8 mouse cellular contexts compared by ENCODE assay signal in genomic region chr17:35980363-35980754, GRCm38 (mm10). TPM values are rescaled to one million over a fixed set of nuclear protein-coding genes. Genes with fewer than 3 reads are reported as not detected.
DNase-seq lines count a peak whose midpoint lies in the region; ATAC-seq and TF ChIP-seq lines count a peak whose summit lies in the region.

No protein-coding gene starts in this region.

- TF ChIP-seq CTCF in G1E (IDR thresholded peaks at IDR 0.05; ENCODE audit: low read depth, low read length), result no peak
- TF ChIP-seq CTCF in brain, embryonic 14.5 days (IDR thresholded peaks at IDR 0.05; ENCODE audit: borderline replicate concordance, extremely low read depth, insufficient read depth, insufficient read length), result no peak

- H3K27ac ChIP-seq in forebrain, embryonic 12.5 days, result peak overlapping the region; percentile 95

- WGBS in forebrain, embryonic 12.5 days, result 0% methylated on average over 23 of the region's 29 CpGs

- ATAC-seq in G1E (ENCODE audit: extremely low read depth, insufficient number of reproducible peaks, low FRiP score, poor library complexity, severe bottlenecking), result no peak
- ATAC-seq in forebrain, embryonic 12.5 days (ENCODE audit: low FRiP score), result peak; percentile 28
- no peak for ATAC-seq in activated CD4-positive, CD25-positive, alpha-beta regulatory T cell, adult 4 months

- H3K9me3 ChIP-seq in G1E (replicated peaks), result no peaks in the 10 kb centered on the region
- no peaks in the 10 kb centered on the region for H3K9me3 ChIP-seq in forebrain, embryonic 12.5 days

- peak overlapping the region; percentile 84 for H3K9ac ChIP-seq in forebrain, embryonic 12.5 days

- DNase-seq in G1E (ENCODE audit: low spot score), result no peak
- DNase-seq in brain, embryonic 14.5 days (ENCODE audit: low read depth), result peak; percentile 63
- DNase-seq in heart, postnatal 10 days, result peak; percentile 67 to 69
- peak; percentile 41 to 75 for DNase-seq in kidney, postnatal 36 days
- DNase-seq in lung, adult 18-20 months, result peak; percentile 53 to 58
- peak; percentile 49 for DNase-seq in ovary, adult 18-20 months (ENCODE audit: low spot score)

- intact Hi-C loops in heart, postnatal 10 days (cut with DNase I), result no loop called here

- H3K36me3 ChIP-seq in G1E (replicated peaks), result peaks cover 75% of the 10 kb centered on the region
- H3K36me3 ChIP-seq in forebrain, embryonic 12.5 days (replicated peaks), result peaks cover 25% of the 10 kb centered on the region

- H3K27me3 ChIP-seq in G1E (ENCODE audit: insufficient read depth, low read length), result no peaks in the 10 kb centered on the region
- no peaks in the 10 kb centered on the region for H3K27me3 ChIP-seq in forebrain, embryonic 12.5 days

- peaks cover 45% of the 10 kb centered on the region for H3K4me1 ChIP-seq in G1E (ENCODE audit: insufficient read depth, low read depth, low read length)
- H3K4me1 ChIP-seq in forebrain, embryonic 12.5 days, result peaks cover 22% of the 10 kb centered on the region

- H3K4me3 ChIP-seq in G1E (ENCODE audit: low read depth, low read length), result peak overlapping the region; percentile 94
- H3K4me3 ChIP-seq in forebrain, embryonic 12.5 days (replicated peaks), result peak overlapping the region; percentile 78

- TF ChIP-seq POLR2A in brain, embryonic 14.5 days (IDR thresholded peaks at IDR 0.05; ENCODE audit: borderline replicate concordance, extremely low read depth, insufficient read depth, insufficient read length, poor library complexity, severe bottlenecking), result no peak

- peak overlapping the region; percentile 90 for H3K4me2 ChIP-seq in forebrain, embryonic 12.5 days

RNA-seq across cellular contexts. Expression of gene Prr3, which starts 0.3 kb away (rescaled TPM):
- total RNA-seq in G1E (2014; fragmentation: Nextera tagmentation) (38.6 and 49.4 TPM in 2 replicates), G1E (2017) (11.4 and 15.6 TPM in 2 replicates)
- polyA plus RNA-seq in G1E (2012), result 30.1 and 33.1 TPM in 2 replicates
- polyA plus RNA-seq in brain, embryonic 14.5 days (2012; rRNA removed), result 72.1 and 81.6 TPM in 2 replicates
- polyA plus RNA-seq in forebrain, embryonic 12.5 days (2016; fragmentation: Nextera tagmentation; extraction: Ambion mirVana), result 52.1 and 56.8 TPM in 2 replicates
- 10 to 100 TPM in 1 of 2 experiments, 1 to 10 TPM in 1; 7.9 to 11.0 TPM for total RNA-seq in heart, postnatal 10 days (2021)
- polyA plus RNA-seq in activated CD4-positive, CD25-positive, alpha-beta regulatory T cell, adult 4 months (2017; shearing (Covaris generic)), result 10 to 100 TPM; 13.6 to 17.6 TPM

RNA-seq across cellular contexts. Expression of gene Gnl1, which starts 0.7 kb away (rescaled TPM):
- total RNA-seq in G1E (2014; fragmentation: Nextera tagmentation) (18.5 and 22.9 TPM in 2 replicates), G1E (2017) (28.6 and 29.5 TPM in 2 replicates)
- 120 and 121 TPM in 2 replicates for polyA plus RNA-seq in G1E (2012)
- 31.2 and 52.4 TPM in 2 replicates for polyA plus RNA-seq in brain, embryonic 14.5 days (2012; rRNA removed)
- 57.9 and 58.4 TPM in 2 replicates for polyA plus RNA-seq in forebrain, embryonic 12.5 days (2016; fragmentation: Nextera tagmentation; extraction: Ambion mirVana)
- total RNA-seq in heart, postnatal 10 days (2021), result 10 to 100 TPM; 32.8 to 33.1 TPM
- 1 to 10 TPM; 8.1 to 9.2 TPM for polyA plus RNA-seq in activated CD4-positive, CD25-positive, alpha-beta regulatory T cell, adult 4 months (2017; shearing (Covaris generic))

RNA-seq across cellular contexts. Expression of gene Abcf1, which starts 10.8 kb away (rescaled TPM):
- total RNA-seq in G1E (2014; fragmentation: Nextera tagmentation) (77.0 and 80.6 TPM in 2 replicates), G1E (2017) (129 and 176 TPM in 2 replicates)
- polyA plus RNA-seq in G1E (2012), result 167 and 196 TPM in 2 replicates
- 78.3 and 89.3 TPM in 2 replicates for polyA plus RNA-seq in brain, embryonic 14.5 days (2012; rRNA removed)
- 117 and 118 TPM in 2 replicates for polyA plus RNA-seq in forebrain, embryonic 12.5 days (2016; fragmentation: Nextera tagmentation; extraction: Ambion mirVana)
- 10 to 100 TPM; 64.0 to 67.4 TPM for total RNA-seq in heart, postnatal 10 days (2021)
- polyA plus RNA-seq in activated CD4-positive, CD25-positive, alpha-beta regulatory T cell, adult 4 months (2017; shearing (Covaris generic)), result 100 to 1,000 TPM in 1 of 2 experiments, 10 to 100 TPM in 1; 99.6 to 137 TPM

RNA-seq across cellular contexts. Expression of gene H2-T24, which starts 40.0 kb away (rescaled TPM):
- total RNA-seq in G1E (2014; fragmentation: Nextera tagmentation) (16.6 TPM in 1 of 2 replicates, not detected in the other), G1E (2017) (5.8 and 6.9 TPM in 2 replicates)
- 0.47 and 0.50 TPM in 2 replicates for polyA plus RNA-seq in G1E (2012)
- 0.08 and 0.19 TPM in 2 replicates for polyA plus RNA-seq in brain, embryonic 14.5 days (2012; rRNA removed)
- 4.6 and 5.3 TPM in 2 replicates for polyA plus RNA-seq in forebrain, embryonic 12.5 days (2016; fragmentation: Nextera tagmentation; extraction: Ambion mirVana)
- total RNA-seq in heart, postnatal 10 days (2021), result 1 to 10 TPM; 2.2 to 3.3 TPM
- polyA plus RNA-seq in activated CD4-positive, CD25-positive, alpha-beta regulatory T cell, adult 4 months (2017; shearing (Covaris generic)), result 10 to 100 TPM; 36.4 to 43.7 TPM

RNA-seq across cellular contexts. Expression of gene H2-T23, which starts 52.3 kb away (rescaled TPM):
- total RNA-seq in G1E (2014; fragmentation: Nextera tagmentation) (2.3 and 11.3 TPM in 2 replicates), G1E (2017) (21.6 and 29.4 TPM in 2 replicates)
- polyA plus RNA-seq in G1E (2012), result 9.5 and 9.8 TPM in 2 replicates
- polyA plus RNA-seq in brain, embryonic 14.5 days (2012; rRNA removed), result 5.4 and 9.9 TPM in 2 replicates
- 4.8 and 5.5 TPM in 2 replicates for polyA plus RNA-seq in forebrain, embryonic 12.5 days (2016; fragmentation: Nextera tagmentation; extraction: Ambion mirVana)
- total RNA-seq in heart, postnatal 10 days (2021), result 10 to 100 TPM; 16.6 TPM
- polyA plus RNA-seq in activated CD4-positive, CD25-positive, alpha-beta regulatory T cell, adult 4 months (2017; shearing (Covaris generic)), result 1,000 to 10,000 TPM in 1 of 2 experiments, 100 to 1,000 TPM in 1; 679 to 1,228 TPM
